In the genomic region with DNA sequence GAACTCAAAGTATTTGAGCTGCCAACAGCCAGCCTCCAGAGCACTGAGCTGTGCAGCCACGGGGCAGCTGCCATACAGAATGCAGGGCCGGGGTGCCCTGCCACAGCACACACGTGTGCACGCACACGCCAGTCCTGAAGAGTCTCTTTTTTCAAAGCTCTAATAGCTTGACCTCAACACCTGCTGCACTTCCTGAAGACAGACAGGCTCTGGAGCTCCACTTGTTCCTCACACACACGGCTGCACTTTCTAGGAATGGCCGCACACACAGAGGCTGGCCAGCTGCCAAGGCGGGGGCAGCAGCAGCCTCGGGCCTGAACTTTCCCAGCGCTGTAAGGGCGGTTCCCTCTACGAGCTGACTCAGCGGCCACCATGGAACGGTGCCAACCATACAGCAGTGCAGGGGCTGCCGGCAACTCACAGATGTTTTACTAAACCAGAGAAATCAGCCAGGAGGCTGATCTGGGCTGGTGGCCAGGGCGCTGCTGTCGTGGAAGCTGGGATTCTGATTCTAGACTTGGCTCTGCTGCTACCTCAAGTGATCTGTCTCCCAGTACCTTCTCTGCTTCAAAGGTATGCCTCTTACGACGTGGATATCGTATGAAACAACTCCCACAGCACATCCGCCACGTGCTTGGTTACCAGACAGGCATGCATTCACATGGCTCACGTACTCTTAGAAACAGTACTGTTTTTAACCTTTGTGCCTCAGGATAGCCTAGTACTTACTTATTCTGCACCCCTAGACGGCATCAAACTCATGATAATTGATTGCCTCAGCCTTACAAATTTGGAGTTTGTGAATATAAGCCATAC, we compare ENCODE assay signal across 1 mouse cellular context.
TF ChIP-seq lines count a peak whose summit lies in the region.

No protein-coding gene starts in this region.

TF ChIP-seq in myocyte, 11 proteins besides CTCF, POLR2A, EP300 and RAD21 (continued from another document):
- no peak for TF ChIP-seq REST (IDR thresholded peaks at IDR 0.05; ENCODE audit: insufficient read depth, insufficient read length)
- TF ChIP-seq E2F4 (IDR thresholded peaks at IDR 0.05; ENCODE audit: insufficient read depth), result no peak
- no peak for TF ChIP-seq POLR2AphosphoS2 (IDR thresholded peaks at IDR 0.05; ENCODE audit: insufficient read length, low read depth)
